Mouse (Mus musculus): ENCODE measurements around the gene Zfp329. TPM values are rescaled to one million over a fixed set of nuclear protein-coding genes. Genes with fewer than 3 reads are reported as not detected.

The Zfp329 gene
- 14.7 TPM for polyA plus RNA-seq (2017; shearing (Covaris generic))

GRCm38 (mm10) chr7:12818521-12819295, at the start of gene Zfp329:
TSS of gene Zfp329 (minus strand) at chr7:12818858.

GRCm38 (mm10) chr7:12834162-12835120, 15.8 kb upstream of the Zfp329 start, which contains the start of gene Zfp110:
TSS of gene Zfp110 (plus strand) at chr7:12834761.

DNA sequence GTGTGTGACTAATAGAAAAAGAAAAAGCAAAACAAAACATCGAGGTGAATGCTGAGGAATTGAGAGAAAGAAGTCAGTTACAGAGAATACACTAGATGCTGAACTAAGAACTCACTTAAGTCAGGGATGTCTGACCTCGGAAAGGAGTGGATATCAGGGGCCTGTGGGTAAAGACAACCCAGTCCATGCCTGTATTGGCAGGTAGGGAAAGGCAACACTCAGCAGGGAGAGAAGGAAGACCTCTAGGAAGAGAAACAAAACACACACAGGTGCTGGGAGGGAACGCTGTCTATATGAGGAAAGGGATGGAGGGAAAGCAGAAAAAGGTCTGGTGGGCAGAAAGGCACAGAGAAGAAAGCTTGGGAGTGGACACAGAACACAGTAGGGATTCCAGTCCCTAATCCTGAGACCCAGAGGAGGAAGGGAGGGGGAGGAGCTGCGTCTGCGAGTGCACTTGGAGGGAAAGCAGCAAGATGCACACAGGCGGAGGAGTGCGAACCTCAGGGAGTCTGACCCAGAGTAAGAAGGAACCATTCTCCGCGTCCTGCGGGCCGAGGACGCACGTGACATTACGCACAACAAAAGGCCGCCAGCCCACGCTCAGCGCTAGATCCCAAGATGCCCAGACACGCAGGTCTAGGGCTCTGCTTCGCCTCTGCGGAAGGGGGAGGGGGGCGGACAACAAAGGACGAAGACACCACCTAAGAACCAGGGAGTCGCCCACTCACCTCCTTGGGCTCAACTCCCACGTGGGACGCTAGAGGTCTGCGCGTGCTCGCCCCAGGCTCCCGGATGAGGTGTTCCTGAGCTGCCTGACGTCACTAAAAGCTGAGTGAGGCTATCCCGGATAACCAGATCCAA, 15.6 kb downstream of the Zfp329 start, which contains the start of gene Zscan18:
Gene Zscan18, minus strand, starts transcription at position 770 of the 861 bp plus-strand sequence.

Other genes starting within 250 kb of the Zfp329 start
- 0.05 TPM for gene Vmn2r53, start 210.1 kb downstream of the Zfp329 start, polyA plus RNA-seq (2017; shearing (Covaris generic))
- not detected for gene Vmn2r54, start 178.5 kb downstream of the Zfp329 start, polyA plus RNA-seq (2017; shearing (Covaris generic))
- not detected for gene Vmn2r55, start 133.9 kb downstream of the Zfp329 start, polyA plus RNA-seq (2017; shearing (Covaris generic))
- not detected for gene Vmn2r56, start 83.9 kb downstream of the Zfp329 start, polyA plus RNA-seq (2017; shearing (Covaris generic))
- 3.0 TPM for gene Zscan18, start 15.2 kb downstream of the Zfp329 start, polyA plus RNA-seq (2017; shearing (Covaris generic))
- gene Zfp110, start 15.9 kb upstream of the Zfp329 start, polyA plus RNA-seq (2017; shearing (Covaris generic)): 73.3 TPM
- 3.5 TPM for gene Zfp128, start 62.3 kb upstream of the Zfp329 start, polyA plus RNA-seq (2017; shearing (Covaris generic))
- 10.3 TPM for gene Zscan22, start 79.0 kb upstream of the Zfp329 start, polyA plus RNA-seq (2017; shearing (Covaris generic))
- 858 TPM for gene Rps5, start 103.4 kb upstream of the Zfp329 start, polyA plus RNA-seq (2017; shearing (Covaris generic))
- 0.13 TPM for gene Rnf225, start 108.6 kb upstream of the Zfp329 start, polyA plus RNA-seq (2017; shearing (Covaris generic))
- gene Zfp324, start 147.0 kb upstream of the Zfp329 start, polyA plus RNA-seq (2017; shearing (Covaris generic)): 6.7 TPM
- gene Zfp446, start 159.0 kb upstream of the Zfp329 start, polyA plus RNA-seq (2017; shearing (Covaris generic)): 9.8 TPM
- 0.45 TPM for gene Slc27a5, start 179.3 kb upstream of the Zfp329 start, polyA plus RNA-seq (2017; shearing (Covaris generic))
- 124 TPM for gene Trim28, start 180.3 kb upstream of the Zfp329 start, polyA plus RNA-seq (2017; shearing (Covaris generic))
- 25.7 TPM for gene Zbtb45, start 191.2 kb upstream of the Zfp329 start, polyA plus RNA-seq (2017; shearing (Covaris generic))
- 253 TPM for gene Chmp2a, start 215.9 kb upstream of the Zfp329 start, polyA plus RNA-seq (2017; shearing (Covaris generic))
- gene Ube2m, start 219.4 kb upstream of the Zfp329 start, polyA plus RNA-seq (2017; shearing (Covaris generic)): 174 TPM
- 1.1 TPM for gene Mzf1, start 235.9 kb upstream of the Zfp329 start, polyA plus RNA-seq (2017; shearing (Covaris generic))

Data from CD4-positive, CD25-positive, alpha-beta regulatory T cell (primary cell).